Mouse (Mus musculus) adipose tissue, adult 10 weeks (tissue): ENCODE data around the gene Slbp. TPM values are rescaled to one million over a fixed set of nuclear protein-coding genes. Genes with fewer than 3 reads are reported as not detected.

Experiments used
- polyA plus RNA-seq: library from polyadenylated mRNA; stranded (reverse); fragments of 350-450 nt; fragmentation: Illumina TruSeq; extraction: RNeasy Lipid Tissue Mini Kit (QIAGEN cat#74804); gene quantifications from one replicate; pipeline ENCODE4 v1.2.3, GENCODE M21; 2014; ENCODE audit warnings: low read depth, low replicate concordance

Slbp gene
- 30.3 TPM for polyA plus RNA-seq

DNA sequence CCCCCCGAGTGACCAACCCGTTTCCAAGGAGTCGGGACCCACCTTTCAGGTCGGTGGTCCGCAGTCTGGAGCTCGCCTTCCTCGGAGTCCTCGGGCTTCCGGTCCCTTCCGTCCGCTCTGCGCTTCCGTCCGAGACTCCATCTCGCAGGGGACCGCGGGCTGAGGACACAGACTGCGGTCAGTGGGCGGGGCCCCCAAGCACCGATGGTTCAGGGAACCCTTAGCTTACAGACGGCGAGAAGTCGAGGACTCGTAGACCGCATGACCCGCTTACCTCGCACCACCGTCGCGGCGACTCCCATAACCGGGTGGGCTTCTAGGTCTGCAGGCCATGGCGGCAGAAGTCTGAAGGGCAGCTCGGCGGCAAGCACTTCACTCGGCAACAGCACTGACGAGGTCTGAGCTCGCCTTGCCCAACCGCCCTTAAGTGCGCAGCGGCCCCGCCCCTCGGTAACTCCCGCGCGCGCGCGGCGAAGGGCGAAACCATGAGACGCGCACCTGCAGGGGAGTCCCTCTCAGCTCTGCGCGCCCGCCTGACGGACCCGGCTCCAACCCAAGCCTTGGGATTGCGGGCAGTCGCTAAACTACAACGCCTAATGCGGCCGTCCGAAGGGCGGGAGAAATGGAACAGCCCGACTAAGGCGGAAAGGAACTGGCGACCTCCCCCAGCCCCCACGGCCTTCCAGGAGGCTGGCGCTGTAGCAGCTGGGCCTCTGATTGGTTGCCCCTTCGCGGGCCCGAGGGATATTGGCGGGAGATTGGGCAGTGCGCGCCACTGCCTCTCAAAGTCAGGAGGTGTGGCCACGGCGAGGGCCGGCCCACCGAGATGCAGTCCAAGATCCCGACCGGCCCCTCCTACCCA lies at the start of gene Slbp:
Gene Slbp, minus strand, starts transcription at position 654 of the 862 bp plus-strand sequence.

DNA sequence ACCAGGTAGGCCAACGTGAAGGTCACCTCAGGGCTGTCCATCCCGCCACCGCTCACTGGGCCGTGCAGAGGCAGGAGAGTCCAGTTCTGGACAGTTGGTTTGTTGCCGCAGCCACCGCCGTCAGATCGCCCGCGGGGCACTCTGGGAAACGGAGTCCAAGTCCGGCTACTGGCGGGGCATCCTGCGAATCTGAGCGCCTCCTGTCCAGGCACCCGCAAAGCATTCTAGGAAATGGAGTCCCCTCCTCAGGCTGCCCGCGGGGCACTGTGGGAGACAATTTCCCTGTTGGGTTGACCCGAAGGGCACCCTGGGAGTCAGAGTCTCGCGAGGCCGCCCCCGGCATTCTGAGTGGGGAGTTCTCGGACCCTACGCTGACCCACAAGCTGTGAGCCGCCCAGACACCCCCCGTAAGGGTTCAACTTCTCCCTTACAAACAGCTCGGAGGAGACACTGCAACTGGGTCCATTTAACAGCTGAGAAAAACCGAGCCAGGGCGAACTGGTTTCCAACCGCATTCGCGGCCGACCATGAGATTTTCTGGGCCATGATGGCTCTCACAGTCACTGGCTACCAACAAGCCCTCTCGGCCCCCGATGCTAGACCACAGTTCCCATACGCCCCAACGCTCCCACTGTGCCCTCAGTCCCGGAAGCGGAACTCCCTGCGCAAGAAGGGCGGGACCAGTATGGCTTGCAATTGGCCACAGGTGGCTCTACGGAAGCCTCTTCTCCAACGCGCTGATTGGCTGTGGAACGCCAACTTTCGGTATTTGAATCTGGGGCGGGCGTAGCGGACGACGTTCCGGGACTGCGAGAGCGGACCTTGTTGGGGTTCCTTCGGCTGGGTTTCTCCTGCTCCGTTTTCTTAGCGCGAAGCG lies 5.7 kb upstream of the Slbp start, which contains the start of the genes Tacc3 and Tmem129:
Gene Tacc3, plus strand, starts transcription at position 342 of the 877 bp plus-strand sequence.
Gene Tmem129, minus strand, starts transcription at position 630 of the 877 bp plus-strand sequence.

DNA sequence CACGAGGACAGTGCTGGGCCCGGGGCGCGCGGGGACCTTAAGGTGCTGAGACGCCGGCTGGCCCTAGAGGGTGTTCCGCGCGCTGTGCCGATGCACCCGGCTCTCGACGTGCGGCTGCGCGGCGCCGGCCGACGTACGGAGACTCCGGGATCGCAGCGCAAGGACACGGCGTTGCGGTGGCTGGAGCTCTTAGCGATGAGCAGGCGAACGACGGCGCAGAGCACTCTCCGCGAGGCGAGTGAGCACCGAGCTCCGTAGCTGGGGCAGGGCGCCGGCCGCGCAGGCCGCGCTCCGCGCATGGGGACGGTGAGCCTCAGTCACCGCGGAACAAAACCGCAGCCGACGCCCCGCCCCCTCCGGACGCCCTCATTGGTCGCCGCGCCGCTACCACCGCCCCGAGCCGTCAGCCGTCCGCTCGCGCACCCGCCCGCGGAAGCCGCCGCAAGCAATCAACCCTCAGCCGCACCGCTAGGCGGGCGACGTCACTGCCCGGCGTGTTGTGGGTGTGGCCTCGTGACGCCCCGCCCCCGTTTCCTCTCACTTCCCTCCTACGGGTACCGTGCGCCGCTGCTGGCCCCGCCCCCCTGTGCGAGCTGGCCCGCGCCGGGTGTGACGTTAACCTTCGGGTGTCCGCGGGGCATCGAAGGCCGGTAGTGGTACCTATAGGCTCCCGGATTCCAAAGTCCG lies 22.9 kb downstream of the Slbp start, which contains the start of the genes Fam53a and Gm9903:
Gene Fam53a, minus strand, starts transcription at position 335 of the 687 bp plus-strand sequence.
Gene Gm9903, plus strand, starts transcription at position 625 of the 687 bp plus-strand sequence.

Other genes with a start within 250 kb of the Slbp start
- gene Nkx1-1, start 218.6 kb downstream of the Slbp start, polyA plus RNA-seq: not detected
- gene Fam53a, start 22.9 kb downstream of the Slbp start, polyA plus RNA-seq: 22.2 TPM
- 2.2 TPM for gene Gm9903, start 22.6 kb downstream of the Slbp start, polyA plus RNA-seq
- gene Tacc3, start 5.6 kb upstream of the Slbp start, polyA plus RNA-seq: 8.8 TPM
- 23.4 TPM for gene Tmem129, start 5.8 kb upstream of the Slbp start, polyA plus RNA-seq
- gene Fgfr3, start 69.1 kb upstream of the Slbp start, polyA plus RNA-seq: 14.7 TPM
- 40.9 TPM for gene Letm1, start 130.2 kb upstream of the Slbp start, polyA plus RNA-seq
- gene Nsd2, start 168.2 kb upstream of the Slbp start, polyA plus RNA-seq: 27.4 TPM